Mouse (Mus musculus) left cerebral cortex, postnatal 14 days (tissue): ENCODE measurements around the gene Fam161a. TPM values are rescaled to one million over a fixed set of nuclear protein-coding genes. Genes with fewer than 3 reads are reported as not detected.
"Not testable (repeated sequence)": the region's sequence is repeated elsewhere in the genome, so short reads cannot be mapped to it uniquely, and the experiment has no call there.

Source experiments
- DNase-seq, 2 experiments: peaks; one replicate each; pipeline ENCODE4 v3.0.0; 2021 to 2022; ENCODE audit warnings: low spot score in 2 of 2, mixed read lengths in 1 of 2
- intact Hi-C: fragments of 180-260 bp; cut with DNase I; formaldehyde crosslinking; loops from one replicate; pipeline ENCODE4 v1.15.1; 2025
- total RNA-seq, 2 experiments: library from RNA; stranded (reverse); gene quantifications; 2 replicates each; pipeline ENCODE4 v1.2.3; 2021

Gene Fam161a
- total RNA-seq, 2 experiments from 2014 or later = 2.9 to 3.9 TPM

DNA sequence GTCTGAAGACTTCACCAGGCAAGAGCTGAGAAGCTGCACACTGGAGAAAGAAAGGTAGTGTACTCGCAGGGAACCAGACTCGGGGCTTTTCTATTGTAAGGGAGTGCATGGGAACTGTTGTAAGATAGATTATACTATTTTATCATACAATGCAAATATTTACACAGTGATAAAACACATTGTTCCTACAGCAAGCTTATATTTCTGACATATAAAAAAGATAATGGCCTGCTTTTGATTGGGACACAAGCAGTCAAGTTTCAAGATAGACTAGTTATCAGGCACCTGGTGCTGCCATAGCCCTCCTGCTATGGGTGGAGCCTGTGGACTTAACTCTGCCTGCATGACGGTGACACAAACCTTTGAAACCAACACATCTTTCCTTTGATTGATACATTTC is 21.6 kb downstream of the Fam161a start:
- intact Hi-C loops = no loop called here
- no peak for DNase-seq

DNA sequence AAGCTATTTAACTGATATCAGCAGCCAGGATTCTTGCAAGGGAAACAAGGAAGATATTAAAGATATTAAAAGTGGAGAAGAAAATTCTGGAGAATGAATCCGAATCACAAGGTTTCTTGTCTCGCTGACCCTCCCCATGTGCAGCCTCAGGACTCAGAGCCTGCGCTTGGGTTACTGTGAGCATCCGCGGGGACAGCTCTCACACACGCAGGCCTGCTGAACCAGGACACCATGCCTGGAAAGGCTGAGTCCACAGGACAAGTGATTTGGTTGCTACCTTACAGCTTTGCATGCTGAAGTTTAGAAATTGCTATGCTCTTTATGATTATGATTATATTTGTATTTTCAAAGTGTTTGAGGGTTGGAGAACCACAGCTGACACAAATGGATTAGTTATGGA is 22.1 kb downstream of the Fam161a start:
- intact Hi-C loops = no loop called here
- no peak for DNase-seq

DNA sequence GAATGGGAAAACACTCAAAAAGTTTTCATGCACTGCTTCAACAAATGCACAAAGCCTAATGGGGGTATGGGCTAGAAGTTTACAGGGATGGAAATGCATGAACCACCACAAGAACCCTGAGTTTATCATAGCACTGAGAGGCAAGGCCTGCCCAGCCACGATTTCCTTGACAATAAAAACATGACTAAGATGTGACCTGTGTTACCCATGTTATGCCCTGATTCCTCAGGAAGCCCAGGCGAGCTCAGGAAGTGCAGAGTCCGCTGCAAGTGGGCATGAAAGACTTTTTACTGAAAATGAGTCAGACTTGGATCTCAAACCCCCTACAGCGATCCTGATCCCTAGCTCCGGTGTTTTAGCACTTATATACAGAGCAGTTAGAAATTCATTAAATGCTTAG is 39.9 kb downstream of the Fam161a start:
- no peak for DNase-seq

DNA sequence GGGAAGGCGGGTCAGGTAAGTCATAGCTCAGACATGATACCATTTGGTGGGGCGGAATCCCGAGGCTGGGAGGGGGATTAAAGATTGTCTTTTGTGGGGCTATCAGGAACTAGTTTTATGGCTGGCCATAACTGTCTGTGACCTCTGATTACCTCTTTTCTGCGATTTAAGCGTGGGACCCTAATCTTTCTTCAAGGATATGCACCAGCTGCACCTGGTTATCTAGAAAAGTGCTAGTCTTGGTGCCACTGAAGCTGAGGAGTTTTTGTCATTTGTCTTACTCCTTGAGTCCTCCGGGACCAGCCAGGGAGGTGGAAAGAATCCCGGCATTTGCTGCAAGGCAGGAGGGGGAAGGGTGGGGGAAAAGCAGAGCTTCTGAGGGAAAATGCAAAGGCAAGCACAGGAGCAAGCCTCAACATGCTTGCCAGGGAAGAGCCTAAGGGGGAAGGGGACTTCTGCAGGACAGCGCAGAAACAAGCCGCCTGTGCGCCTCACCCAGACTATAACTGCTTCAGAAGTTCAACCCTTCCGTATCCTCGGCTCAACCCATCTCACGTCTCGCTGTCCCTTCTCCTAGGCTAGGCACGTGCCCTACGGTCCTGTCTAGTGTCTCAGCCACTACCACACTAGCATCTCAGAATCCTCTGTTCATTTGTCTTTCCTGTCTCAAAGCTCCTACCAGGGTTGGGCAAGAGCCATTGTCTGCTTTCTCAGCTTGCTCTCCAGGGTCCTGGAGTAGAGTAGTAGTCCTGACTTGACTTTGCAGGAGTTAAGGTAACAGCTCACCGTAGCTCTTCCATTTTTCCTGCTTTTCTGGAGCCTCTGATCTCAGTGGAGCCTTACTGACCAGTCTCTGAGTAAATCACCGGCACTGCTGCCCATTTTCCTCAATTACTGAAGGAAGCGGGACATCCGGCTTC is 40.6 kb downstream of the Fam161a start:
- intact Hi-C loops = no loop called here
- DNase-seq = no peak

More for the DNA sequence above, 39.9 kb downstream of the Fam161a start:
- intact Hi-C loops = no loop called here

DNA sequence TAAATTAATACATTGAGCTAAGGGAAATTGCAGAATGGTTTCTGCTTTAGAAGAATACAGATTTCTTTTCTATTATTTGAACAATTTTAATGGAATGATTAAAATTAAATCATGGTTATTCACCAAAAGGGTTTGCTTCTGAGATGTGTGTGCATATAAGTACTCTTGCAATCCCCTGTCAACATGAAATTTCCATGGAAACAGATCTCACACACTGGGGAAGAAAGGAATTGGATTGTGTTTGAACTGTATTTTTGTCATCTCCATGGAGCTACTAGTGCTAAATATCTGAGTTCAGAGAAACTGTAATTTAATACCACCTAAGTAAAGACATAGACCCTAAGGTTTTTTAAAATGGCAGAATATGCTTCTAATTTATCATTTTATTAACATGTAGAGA is 42.3 kb downstream of the Fam161a start:
- DNase-seq = no peak
- intact Hi-C loops = no loop called here

DNA sequence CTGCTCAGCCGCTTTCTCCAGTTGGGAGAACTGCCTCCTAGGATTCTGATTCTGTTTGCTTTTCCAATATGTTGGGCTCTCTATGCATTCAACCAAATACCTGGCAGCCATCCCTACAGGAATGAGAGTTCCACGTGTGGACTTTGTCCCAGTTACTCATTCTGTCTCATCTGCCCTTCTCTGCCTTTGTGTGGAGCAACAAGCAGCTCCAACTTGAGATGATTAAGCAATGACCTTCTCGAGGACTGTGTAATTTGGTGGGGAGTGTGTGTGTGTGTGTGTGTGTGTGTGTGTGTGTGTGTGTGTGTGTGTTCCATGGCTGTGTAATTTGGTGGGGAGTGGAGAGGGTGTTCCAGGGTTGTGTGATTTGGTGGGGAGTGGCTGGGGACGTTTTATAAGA is 45.0 kb downstream of the Fam161a start:
- DNase-seq = peak in 1 of 2 experiments; percentile 6
- intact Hi-C loops = no loop called here

DNA sequence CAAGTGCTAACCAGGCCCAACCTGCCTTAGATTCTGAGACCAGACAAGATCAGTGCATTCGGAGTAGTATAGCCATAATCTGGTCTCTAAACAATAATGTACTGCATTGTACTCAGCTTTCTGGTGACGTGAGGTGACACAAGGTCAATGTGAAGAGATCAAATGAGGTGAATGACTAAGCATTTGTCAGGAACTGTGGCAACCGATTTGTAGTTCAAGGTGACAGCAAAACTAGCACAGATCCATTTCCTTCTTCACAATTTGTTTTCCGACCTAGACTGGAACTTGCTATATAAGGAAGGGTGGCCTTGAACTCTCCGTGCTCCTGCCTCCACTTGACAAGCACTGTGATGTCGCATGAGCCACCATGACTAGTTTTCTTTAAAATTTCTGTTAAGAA is 55.8 kb downstream of the Fam161a start:
- intact Hi-C loops = no loop called here
- DNase-seq = no peak

DNA sequence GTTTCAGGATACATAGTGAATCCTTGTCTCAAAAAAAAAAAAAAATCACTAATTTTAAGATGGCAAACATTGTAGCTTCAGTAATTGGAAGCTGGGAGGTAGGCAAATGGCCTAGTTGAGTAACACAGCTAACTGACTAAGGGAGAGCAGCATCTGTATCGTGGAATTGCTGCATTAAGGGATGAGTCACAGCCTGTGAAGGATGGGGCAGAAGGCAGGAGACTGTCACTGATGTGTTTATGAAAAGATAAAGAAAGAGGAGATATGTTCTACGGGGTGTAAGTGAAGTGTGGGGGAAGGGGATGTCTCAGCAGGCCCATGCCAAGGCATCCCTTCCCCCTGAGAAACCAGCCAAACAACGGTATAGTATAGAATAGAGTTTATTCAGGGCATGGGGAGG is 56.5 kb downstream of the Fam161a start:
- intact Hi-C loops = no loop called here

DNA sequence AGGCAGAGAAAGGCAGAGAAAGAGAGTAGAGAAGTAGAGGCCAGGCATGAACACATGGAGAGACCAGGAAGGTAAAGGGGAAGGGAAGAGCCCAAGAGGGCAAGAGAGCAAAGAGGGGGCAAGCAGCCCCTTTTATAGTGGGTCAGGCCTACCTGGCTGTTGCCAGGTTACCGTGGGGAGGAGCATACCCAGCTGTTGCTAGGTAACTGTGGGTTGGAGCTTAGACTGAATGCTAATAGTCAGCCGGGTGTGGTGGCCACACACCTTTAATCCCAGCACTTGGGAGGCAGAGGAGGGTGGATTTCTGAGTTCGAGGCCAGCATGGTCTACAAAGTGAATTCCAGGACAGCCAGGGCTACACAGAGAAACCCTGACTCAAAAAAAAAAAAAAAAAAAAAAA is 56.9 kb downstream of the Fam161a start:
- intact Hi-C loops, DNase-seq: not testable (repeated sequence)

More for the DNA sequence above, 56.5 kb downstream of the Fam161a start:
- DNase-seq = peak; percentile 15 to 38

DNA sequence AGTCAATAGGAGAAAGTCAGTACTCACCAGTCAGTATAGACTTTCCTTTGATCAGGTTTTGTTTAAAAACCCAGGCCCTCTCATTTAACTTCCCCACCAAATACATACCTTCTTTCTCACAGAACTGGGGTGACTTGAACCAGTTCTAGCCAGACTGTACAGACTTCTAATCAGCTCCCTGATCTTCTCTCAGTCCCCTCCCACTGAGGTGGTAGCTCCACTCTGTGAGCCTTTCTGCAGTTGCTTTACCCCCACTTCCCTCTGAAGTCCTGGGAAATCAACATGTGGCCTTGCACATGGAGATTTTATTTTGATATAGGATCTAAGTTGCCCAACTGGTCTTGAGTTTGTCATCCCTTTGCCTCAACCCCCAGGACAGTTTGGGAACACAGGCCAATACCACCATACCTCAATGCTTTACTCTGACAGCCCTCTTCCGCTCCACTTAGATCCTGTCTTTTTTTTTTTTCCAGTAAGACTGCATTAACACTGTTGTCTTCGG is 57.9 kb downstream of the Fam161a start:
- DNase-seq = no peak
- intact Hi-C loops = loop anchor here (5.0 kb wide), 1 partner anchor 192 kb away; the partner anchor contains the start of gene Xpo1

DNA sequence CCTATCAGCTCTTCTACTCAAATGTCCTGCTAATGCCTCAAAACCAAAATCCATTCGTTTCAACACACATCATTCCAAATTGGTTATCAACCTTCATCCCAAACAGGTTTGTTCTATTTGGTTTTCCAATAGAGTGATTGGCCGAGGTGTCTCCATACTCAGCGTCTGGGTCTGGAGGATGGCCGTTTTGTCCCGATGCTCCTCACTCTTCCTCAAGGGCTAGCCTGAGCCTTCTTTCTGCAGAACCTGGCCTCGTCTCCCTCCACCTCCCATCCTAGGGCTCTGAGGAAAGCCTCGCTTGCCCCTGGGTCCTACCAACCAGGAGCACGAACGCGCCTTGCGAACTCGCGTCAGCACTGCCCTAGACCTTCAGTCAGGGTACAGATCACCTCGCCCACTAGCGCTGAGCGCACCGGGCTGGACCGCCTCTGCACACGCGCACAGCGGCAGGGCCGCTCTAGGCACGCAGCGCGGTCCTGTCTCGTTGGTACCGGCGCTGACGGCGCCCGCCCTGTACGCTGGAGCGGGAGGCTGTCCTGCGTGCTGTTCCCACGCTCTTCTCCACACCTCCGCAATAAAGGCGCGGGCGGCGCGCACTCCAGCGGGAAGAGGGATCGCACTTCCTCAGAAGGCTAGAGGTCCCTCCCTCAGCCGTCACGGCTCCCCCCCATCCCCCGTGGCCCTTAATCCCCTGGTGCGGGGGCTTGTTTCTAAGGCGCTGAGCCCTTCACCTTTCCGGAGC is 60.2 kb downstream of the Fam161a start:
- DNase-seq = peak; percentile 91 to 92
- intact Hi-C loops = loop anchor here (2.0 to 5.0 kb wide), 2 partner anchors 59 to 190 kb away; partner anchors contain the start of gene Xpo1

DNA sequence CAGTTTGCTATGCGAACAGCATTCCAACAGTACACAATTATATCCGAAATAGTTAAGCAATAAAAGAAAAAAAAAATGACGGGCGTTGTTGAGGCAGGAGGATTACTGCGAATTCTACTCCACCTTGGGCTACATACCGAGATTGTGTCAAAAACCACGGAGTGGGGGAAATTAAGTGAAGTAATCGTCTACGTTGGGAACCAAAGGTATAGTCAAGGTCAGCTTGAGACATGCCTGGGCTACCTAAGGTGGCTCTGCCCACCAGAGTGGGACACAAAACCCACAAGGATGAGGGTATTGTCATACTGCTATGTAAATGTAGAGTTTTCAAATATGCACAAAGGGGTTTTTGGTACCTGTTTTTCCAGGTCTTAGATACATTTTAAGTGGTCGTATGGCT is 60.9 kb downstream of the Fam161a start:
- intact Hi-C loops = loop anchor here (5.0 kb wide), 1 partner anchor 189 kb away; the partner anchor contains the start of gene Xpo1
- peak in 1 of 2 experiments; percentile 6 for DNase-seq

DNA sequence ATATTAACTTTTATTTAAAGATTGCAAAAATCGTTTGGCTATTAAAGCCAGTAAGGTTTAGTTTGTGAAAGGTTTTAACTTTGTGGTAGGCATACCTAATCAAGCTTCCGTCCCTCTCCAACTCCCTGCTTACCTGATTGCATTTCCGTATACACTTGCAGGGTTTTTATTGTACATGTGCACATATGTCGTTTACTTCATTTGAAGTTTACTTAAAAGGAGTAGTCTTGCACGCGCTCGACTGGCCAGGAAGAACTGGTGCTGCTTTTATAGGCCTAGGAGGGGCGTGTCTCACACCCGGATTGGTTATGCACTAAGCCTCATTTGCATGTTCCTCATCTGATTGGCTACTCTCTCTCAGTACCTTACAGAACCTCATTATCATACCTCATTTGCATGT is 61.7 kb downstream of the Fam161a start:
- intact Hi-C loops = loop anchor here (5.0 kb wide), 1 partner anchor 188 kb away; the partner anchor contains the start of gene Xpo1

DNA sequence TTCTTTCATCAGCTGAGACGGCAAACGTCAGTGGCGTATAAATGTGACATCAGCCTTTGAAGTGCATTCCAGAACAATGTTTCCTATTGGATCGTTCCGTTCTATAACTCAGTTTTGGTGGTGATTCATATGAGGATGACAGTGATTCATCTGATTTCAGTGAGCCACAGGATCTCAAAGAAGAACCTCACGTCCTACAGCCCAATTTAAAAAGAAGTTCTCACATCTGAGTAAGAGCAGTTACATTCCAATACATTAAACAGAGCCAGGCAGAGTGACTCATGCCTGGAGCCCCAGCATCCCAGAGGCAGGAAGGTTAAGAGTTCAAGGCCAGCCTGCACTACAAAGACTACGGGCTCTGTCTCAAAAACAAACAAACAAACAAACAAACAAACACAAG is 67.5 kb downstream of the Fam161a start:
- intact Hi-C loops = no loop called here
- peak; percentile 7 to 79 for DNase-seq

More for the DNA sequence above, 61.7 kb downstream of the Fam161a start:
- not testable (repeated sequence) for DNase-seq

DNA sequence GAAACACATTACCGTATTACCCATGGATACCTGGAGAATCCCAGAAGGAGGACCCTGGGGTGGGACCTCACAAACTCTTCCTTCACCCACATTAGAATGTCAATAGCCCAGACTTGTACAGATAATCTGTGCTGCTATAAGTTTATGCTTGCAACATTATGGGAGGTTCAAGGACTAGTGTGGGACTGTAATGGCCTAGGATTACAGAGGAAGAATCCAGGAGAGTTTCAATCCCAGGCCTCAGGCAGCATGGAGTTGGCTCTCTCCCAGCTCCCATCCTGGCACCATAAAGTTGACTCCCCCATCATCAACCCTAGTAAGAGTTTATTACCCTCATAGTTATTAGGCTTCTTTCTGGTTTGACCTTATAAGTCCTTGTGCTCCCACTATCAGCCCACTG is 71.2 kb downstream of the Fam161a start:
- intact Hi-C loops = no loop called here
- DNase-seq = no peak

Other genes starting within 250 kb of the Fam161a start
- gene B3gnt2, start 146.6 kb upstream of the Fam161a start, total RNA-seq = 10 to 100 TPM in 1 of 2 experiments, 1 to 10 TPM in 1; 7.9 to 14.4 TPM
- gene Zrsr1, start 35.5 kb upstream of the Fam161a start, total RNA-seq = 10 to 100 TPM; 53.1 to 56.3 TPM
- 10 to 100 TPM; 10.3 to 13.5 TPM for gene Gm28048, start 25.4 kb upstream of the Fam161a start, total RNA-seq
- 10 to 100 TPM; 39.0 to 39.2 TPM for gene Commd1, start 25.1 kb upstream of the Fam161a start, total RNA-seq
- 100 to 1,000 TPM in 1 of 2 experiments, 10 to 100 TPM in 1; 94.9 to 101 TPM for gene Cct4, start 17.0 kb upstream of the Fam161a start, total RNA-seq
- 10 to 100 TPM; 66.8 to 67.1 TPM for gene Xpo1, start 248.5 kb downstream of the Fam161a start, total RNA-seq